Mouse (Mus musculus): ENCODE measurements around the gene Lama1.
"Not testable (repeated sequence)": the region's sequence is repeated elsewhere in the genome, so short reads cannot be mapped to it uniquely, and the experiment has no call there.

Gene Lama1

DNA sequence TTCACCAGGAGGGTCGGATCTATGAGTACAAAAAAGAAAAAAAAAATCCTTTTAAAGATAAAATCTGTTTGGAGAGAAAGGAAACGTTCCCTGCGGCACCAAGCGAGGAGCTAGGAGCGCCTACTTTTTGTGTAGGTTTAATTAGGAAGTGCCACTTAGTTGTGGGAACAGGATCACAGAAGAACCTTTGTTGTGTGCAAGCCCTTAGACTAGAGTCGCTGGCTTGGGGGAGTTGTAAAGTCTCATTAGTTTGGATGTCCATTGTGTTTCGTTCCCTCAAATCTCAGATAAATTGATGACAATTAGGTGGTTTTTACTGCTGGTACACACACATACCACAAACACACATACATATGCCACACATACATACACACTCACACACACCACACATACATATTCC lies 25.0 kb downstream of the Lama1 start:
- DNase-seq (ENCODE audit: low read depth, low spot score) = no peak

DNA sequence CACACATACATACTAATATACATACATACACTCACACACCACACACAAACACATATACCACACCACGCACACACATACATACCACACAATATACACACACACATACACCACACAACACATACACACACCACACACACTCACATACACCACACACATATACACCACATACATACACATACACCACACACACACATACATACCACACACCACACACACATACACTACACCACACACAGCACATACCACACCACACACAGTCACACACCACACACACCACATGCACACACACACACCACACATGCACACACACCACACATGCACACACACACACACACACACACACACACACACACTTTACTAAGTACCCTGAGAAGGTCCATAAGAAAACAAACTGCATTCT lies 25.5 kb downstream of the Lama1 start:
- no peak for DNase-seq (ENCODE audit: low read depth, low spot score)

DNA sequence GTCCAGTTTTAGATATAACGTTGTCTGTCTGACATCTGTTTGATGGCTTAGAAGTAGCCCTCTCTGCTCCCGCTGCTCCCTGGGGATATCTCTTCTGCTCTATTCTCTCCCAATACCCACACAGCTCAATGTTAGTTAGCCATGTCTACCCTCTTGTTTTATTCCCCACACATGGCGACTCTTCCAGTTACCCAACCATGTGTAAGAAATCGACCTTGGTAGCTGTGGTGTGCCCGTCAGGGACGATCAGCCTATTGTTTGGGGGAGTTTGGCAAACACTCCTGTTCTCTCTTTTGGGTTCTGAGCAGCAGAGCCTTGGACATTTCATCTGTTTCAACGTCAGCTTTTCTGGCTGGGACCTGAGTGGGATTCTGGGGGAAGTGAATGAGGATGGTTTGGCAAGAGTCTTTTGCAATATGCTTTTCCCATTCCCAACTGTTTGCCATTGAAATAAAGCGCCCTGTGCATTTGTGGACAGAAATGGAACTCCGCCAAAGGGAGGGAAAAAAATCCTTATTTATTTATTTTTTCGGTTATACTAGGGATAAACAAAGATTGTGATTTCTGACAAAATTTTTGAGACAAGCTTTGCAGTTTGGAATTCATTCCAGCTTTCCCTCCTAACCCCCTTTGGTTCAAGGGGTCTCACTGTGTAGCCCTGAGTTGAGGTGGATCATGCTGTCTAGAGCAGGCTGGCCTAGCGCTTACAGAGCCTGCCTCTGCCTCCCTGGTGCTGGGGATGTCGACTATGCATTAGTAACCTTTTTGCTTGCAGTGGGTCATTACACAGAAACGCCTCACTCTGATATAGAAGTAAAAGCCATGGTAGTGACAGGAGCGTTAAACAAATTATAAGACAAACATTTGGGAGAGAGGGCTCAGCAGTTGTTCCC lies 26.4 kb downstream of the Lama1 start:
- no peak for DNase-seq (ENCODE audit: low read depth, low spot score)

DNA sequence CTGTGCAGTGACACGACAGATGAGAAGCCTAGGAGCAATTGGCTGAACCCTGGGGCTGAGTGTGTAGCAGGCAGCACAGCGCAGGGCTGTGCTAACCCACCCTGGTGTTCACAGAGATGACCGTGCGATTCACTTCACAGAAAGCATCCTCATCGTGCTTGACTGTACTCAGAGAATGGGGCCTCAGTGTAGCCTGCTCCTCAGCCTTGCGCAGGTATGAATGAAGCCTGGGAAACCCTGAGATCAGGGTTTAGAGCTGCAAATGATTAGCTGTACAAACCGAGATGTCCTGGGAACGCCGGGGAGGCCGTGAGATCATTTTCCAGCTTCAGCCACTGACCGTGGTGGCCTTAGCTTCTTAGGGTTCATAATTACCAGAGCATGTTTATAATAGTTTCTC lies 29.5 kb downstream of the Lama1 start:
- no peak for DNase-seq (ENCODE audit: low read depth, low spot score)

DNA sequence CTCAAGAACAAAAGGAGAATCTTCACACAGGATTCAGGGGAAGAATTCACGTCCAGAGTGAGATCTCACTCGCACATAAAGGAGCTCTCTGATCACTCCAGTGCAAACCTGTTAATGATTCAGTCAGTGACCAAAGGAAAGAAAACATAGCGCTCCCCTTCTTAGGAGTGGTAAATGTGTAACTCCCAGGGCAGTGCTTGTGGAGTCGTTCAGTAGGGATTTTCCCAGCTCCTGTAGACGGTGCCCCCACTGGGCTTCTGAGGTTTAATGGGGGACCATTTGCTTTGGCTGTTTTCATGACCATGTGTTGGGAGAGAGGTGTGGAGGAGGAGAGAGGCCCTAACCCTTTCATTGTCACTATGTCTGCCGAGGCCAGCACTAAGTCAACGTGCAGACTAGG lies 31.7 kb downstream of the Lama1 start:
- DNase-seq (ENCODE audit: low read depth, low spot score) = no peak

DNA sequence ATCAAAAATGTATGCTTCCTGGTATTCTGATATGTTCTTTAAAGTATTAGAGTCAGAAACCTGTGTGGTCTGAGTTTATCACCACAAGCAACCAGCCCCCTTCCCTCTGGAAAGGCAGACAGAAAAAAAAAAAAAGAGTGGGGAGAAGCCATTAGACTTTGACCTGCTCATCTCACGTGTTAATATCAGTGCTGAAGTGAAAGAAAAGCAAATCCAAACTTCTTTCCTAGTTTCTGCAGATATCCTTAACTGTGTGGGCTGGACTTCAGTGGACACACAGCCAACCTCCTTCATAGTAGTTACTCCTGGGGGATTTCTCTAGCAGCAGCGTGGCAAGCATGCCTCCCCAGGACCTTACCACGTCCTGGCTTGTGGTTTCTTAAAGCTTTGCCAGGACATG lies 34.0 kb downstream of the Lama1 start:
- no peak for DNase-seq (ENCODE audit: low read depth, low spot score)

DNA sequence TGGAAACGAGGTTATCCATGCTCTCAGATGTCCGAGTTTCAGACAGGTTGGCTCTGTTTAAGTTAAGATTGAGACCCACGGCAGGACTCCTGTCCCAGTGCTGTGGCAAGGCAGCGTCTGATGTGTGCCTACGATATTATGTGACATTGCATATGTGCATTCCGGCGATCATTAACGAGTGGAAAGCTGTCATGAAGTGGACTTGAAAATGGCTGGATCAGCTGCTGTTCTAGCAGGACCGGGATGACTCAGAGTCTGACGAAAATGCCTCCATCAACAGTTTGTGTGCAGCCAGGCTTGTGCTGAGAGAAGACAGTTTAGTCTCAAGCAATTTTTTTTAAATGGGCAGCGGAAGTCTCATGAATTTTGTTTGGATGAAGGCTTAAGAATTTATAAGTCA lies 34.9 kb downstream of the Lama1 start:
- DNase-seq (ENCODE audit: low read depth, low spot score) = no peak

DNA sequence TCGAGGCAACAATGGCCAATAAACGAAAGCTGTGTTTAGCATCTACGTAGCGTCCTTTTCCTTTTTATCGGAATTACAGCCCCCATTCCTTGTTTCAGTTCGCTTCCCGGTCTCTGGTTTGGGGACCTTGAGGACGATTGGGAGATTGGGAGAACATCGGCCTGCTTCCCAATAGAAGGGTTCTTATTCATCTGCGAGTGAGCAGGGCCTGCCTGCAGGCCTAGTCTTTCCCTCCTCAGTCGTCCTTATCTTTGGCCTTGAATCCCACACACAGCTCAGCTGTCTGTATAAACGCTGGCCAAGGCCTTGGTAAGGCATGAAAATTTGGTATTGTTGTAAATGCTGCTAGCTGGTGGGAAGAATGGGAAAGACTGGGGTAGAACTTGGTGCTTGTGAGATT lies 36.5 kb downstream of the Lama1 start:
- DNase-seq (ENCODE audit: low read depth, low spot score) = no peak

DNA sequence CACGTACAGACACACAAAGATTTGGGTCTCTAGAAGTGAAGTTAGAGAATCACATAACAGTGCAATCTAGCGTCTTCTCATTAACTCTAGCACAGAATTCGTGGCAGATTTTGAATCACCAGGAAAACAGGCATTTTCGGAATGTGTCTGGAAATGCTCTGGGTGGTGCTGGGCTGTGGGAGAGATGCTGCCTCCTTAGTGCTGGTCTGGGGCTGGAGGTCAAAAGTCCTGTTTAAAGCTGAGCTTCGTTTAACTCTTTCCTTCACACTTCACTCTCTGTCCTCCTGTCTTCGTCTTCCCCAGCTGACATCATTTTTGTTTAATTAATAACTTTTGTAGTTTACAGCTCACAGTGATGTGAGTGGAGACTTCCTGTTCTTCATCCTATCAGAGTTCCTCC lies 38.7 kb downstream of the Lama1 start:
- DNase-seq (ENCODE audit: low read depth, low spot score) = no peak

DNA sequence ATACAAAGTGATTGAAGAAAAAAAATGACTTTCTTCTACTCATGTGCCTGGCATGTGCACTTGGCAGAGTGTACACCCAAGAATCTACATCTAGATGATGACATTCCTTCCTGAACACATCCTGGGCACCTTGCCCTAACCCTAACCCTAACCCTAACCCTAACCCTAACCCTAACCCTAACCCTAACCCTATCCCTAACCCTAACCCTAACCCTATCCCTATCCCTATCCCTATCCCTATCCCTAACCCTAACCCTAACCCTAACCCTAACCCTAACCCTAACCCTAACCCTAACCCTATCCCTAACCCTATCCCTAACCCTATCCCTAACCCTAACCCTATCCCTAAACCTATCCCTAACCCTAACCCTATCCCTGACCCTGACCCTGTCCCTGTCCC lies 44.2 kb downstream of the Lama1 start:
- not testable (repeated sequence) for DNase-seq (ENCODE audit: low read depth, low spot score)

DNA sequence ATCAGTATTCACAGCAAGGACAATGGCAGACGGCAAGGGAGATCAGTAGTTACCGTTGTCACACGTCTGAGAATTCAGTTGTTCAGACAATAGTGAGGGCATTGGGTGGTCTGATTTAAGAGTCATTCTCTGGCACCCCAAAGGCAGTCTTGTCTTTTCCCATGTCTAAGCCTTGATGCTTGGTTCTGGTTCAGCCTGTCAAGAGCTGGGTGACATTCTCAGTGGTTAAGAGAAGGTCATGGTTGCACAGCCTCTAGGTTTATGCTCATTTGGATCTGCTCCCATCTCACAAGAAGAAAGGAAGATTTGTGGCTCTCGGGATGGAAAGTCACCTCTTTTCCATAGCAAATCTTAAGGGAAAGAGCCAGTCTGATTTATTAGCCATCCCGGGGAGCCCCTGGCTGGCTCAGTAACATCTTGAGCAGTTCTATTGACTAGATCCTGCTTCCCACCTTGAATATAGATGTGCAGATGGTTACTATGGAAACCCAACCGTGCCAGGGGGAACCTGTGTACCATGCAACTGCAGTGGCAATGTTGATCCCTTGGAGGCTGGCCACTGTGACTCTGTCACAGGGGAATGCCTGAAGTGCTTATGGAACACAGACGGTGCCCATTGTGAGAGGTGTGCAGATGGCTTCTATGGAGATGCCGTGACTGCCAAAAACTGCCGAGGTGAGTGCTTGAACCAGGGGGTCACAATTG lies 67.3 kb downstream of the Lama1 start:
- DNase-seq (ENCODE audit: low read depth, low spot score) = no peak

DNA sequence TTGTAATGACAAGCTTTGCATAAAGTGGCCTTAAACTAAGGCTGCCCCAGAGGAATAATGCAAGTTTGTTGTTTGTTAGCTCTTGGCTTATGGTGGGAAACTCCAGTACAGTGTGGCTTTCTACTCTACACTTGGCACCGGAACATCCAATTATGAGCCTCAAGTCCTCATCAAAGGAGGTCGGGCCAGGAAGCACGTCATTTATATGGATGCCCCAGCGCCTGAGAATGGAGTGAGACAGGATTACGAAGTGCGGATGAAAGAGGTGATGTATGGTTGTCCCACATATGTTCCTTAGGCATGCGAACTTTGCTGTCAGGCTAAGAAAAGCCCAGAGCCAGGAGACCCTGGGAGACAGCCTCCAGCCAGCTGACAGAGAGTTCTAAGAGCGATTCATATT lies 76.5 kb downstream of the Lama1 start:
- no peak for DNase-seq (ENCODE audit: low read depth, low spot score)

DNA sequence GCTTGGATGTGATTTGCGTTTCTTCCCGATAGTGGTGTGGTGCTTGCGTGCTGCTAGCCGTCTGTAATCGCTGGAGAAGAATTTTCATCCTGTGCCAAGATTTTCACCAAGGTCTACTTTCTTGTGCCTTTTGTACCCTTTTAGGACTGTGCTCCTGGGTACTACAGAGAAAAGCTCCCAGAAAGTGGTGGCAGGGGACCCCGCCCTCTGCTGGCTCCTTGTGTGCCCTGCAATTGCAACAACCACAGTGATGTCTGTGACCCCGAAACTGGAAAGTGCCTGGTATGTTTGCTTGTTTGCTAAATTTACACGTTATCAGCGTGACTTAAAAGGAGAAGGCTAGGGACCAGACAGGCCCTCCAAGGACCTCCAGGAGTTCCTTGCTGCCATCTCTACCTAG lies 79.7 kb downstream of the Lama1 start:
- no peak for DNase-seq (ENCODE audit: low read depth, low spot score)

DNA sequence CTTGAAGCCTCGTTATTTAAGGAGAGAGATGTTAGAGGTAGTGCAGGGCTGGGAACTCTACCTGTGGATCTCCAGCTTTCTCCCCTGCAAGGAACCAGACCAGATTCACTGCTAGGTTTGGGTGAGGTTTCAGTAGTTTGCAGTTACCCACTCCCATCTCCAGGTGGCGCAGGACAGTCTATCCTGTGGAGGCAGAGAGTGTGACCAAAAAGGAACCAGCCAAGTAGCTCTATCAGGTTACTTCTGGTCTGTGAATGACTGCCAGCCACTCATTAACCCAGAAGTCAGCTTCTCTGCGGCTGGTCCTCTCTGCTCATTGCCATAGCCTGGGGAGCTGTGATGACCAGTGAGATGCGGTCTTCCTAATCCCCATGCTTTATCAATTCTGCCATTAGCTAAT lies 82.8 kb downstream of the Lama1 start:
- DNase-seq (ENCODE audit: low read depth, low spot score) = no peak

DNA sequence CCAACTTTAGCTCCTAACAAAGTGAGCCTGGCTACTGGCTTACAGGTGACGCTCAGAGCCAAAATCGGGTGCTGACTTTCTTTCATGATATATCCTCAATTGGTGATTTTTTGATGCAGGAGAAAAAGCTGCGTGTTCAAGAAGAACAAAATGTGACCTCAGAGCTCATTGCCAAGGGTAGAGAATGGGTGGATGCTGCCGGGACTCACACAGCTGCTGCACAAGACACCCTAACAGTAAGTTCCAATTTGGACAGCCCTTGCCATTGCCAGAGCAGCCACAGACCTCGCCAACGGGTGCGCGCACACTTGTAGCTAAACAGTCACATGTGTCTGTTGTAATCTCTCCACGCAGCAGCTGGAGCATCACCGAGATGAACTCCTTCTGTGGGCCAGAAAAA lies 94.0 kb downstream of the Lama1 start:
- DNase-seq (ENCODE audit: low read depth, low spot score) = no peak

DNA sequence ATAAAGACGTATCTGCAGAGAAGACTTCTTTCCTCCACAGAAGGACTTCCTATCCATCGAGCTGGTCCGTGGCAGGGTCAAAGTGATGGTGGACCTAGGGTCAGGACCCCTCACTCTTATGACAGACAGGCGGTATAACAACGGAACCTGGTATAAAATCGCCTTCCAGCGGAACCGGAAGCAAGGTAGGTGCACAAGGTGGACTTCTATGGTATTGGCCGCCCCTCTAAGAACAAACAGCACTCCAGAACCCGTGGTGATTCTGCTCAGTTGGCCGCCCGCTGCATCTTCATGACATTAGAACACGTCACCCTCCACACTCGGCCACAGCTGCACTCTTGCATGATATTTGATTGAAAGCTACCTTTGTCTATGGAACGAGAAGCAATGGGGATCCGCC lies 112.1 kb downstream of the Lama1 start:
- DNase-seq (ENCODE audit: low read depth, low spot score) = no peak

DNA sequence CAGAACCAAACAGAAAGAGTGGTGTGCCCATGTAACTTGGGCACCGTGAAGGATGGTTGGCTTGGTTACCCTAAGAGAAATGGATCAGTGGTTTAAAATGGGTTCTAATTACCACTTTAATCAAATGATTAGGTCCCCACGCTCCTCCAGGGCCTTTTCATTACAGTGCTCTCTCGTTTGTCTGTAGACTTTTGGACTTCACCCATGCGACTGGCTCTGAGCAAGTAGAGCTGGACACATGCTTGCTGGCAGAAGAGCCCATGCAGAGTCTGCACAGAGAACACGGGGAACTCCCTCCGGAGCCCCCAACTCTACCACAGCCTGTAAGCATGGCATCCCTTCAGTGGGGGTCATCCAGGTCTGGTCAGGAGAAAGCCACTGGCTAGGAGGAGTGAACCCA lies 116.6 kb downstream of the Lama1 start:
- no peak for DNase-seq (ENCODE audit: low read depth, low spot score)

DNA sequence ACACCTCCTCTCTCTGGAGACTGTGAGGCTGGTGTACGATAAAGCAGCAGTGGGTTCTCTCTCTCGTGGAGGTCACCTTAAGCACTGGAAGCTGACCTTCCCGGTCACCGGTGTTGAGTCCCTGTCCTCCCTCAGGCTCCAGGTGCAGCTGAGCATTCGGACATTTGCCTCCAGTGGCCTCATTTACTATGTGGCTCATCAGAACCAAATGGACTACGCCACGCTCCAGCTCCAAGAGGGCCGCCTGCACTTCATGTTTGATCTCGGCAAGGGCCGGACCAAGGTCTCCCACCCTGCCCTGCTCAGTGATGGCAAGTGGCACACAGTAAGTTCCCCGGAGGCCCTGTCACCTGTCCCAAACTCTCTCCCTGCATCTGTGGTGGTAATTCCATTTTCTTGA lies 118.7 kb downstream of the Lama1 start:
- DNase-seq (ENCODE audit: low read depth, low spot score) = no peak

DNA sequence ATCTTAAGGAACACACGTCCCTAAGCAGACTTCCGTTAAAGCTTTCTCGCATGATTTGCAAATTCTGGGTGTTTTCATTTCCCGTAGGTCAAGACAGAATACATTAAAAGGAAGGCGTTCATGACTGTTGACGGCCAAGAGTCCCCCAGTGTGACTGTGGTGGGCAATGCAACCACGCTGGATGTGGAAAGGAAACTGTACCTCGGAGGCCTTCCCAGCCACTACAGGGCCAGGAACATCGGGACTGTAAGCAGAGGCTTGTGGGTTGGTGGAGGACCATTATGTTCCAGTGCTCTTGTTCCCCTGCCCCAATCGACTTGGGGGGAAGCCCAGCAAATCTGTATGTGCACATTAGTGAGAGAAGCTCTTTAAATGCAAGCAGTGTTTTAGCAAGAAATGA lies 119.9 kb downstream of the Lama1 start:
- DNase-seq (ENCODE audit: low read depth, low spot score) = no peak

DNA sequence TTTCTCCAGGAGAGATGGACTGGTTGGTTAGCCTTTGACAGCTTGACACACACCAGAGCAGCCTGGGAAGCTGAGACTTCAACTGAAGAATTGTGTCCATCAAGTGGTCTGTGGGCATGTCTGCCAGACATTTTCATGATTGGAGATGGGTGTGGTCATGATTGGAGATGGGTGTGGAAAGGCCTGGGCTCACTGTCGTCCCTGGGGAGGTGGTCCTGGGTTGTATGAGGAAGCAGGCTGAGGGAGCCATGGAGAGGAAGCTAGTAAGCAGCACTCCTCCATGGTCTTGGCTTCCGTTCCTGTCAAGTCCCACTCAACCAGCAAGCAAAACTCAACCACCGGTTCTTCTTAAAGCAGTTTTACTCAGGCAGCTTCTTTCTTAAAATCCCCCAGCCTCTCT lies 130.4 kb downstream of the Lama1 start:
- DNase-seq (ENCODE audit: low read depth, low spot score) = no peak

DNA sequence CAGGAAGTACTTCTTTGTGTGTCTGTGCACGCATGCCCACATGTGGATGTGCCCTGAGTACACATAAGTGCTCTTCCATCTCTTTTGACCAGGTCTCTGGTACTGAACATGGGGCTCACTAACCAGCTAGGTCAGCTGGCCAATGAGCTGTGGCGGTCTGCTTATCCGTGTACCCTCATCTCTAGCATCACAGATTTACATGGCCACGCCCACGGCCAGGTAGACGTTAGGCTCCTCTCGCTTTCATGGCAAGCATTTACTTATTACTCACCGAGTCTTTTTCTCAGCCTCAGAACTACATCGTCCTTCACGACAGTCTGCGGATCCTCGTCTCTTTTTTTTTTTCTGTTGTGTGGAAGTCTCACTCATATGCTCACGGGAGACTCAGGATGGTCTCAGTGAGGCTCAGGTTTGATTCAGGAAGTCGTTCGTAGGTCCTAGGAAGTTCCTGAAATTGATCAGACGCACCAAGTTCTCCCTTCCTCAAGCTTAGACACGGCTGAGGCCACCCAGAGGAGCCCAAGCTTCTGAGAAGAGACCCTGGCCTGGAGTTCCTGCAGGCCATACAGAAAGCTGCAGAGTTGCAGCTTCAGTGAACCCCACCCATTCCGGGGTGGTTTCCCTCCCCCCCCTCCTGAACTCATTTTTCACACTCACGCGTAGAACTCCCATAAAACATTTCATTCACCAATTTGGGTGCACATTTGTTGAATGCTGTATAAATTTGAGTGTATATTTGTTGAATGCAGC lies 139.3 kb downstream of the Lama1 start:
- no peak for DNase-seq (ENCODE audit: low read depth, low spot score)

DNA sequence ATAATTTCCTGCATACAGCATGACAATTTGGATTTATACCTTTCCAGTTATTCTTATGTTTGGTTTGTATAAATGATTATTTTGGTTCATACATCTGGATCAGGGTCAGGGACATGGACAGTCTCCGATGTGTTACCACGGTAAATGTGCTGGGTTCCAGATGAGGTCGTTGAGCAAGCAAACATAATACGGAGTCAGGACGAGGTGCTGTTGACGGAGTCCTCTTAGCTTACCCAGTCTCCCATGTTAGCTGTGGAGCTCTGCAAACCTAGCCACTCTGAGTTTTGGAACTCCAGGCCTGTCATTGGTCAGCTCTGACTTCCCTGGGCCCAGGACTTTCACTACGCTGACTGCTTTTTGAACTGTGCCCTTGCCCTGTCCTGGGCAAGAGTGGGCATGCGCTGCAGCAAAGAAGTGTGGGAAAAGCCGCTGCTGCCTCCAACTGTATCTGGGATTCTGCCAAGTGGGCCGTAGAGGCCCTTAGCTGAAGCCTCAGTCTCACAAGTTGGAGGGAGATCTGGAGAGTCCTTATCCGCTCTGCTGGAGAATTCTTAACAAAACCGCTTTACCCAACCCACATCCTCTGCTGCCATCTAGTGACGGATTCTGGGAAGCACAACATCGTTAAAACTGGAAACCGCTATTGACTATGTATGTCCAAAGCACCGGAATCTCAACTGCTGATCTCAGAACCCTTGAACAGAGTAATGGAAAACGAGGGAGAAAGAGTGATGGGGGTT lies 140.5 kb downstream of the Lama1 start:
- DNase-seq (ENCODE audit: low read depth, low spot score) = no peak

Measured in c-Kit-negative CD71-positive TER-119-positive erythroid progenitor cells, embryonic 14.5 days (primary cell).